Mouse (Mus musculus): ENCODE measurements around the gene Ncapg2.

Gene Ncapg2

DNA sequence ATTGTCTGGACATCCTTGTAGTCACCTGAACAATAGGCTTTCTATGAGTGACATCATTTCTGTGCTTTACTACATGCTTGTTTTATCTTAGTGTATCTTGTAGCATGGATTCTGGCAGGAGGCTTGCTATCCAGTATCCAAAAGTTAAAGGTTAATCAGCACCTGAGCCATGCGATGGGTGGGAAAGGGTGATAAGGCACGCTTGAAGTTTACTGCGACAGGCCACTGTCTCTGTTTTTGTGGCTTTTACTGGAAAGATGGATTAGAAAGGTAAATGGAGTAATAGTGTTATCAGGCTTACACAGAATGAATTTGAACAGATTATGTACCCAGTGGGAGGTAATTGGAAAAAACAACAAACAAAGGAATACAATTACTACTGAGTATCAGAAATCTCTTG lies 37.0 kb downstream of the Ncapg2 start:
- no peak for DNase-seq (ENCODE audit: low read depth)

DNA sequence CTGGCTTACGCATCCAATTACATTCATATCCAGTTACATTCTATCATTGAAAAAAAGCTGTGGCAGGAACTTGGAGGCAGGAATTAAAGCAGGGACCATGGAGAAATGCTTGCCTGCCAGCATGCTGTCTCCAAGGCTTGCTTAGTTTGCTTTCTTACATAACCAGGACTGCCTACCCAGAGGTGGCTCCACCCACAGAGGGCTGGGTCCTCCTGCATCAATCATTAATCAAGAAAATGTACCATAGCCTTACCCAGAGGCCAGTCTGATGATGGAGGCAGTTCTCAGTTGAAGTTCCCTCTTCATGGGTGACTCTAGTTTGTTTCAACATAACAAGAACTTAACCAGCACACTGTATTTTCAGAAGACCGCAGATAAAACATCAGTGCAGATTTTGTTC lies 44.3 kb downstream of the Ncapg2 start:
- no peak for DNase-seq (ENCODE audit: low read depth)

DNA sequence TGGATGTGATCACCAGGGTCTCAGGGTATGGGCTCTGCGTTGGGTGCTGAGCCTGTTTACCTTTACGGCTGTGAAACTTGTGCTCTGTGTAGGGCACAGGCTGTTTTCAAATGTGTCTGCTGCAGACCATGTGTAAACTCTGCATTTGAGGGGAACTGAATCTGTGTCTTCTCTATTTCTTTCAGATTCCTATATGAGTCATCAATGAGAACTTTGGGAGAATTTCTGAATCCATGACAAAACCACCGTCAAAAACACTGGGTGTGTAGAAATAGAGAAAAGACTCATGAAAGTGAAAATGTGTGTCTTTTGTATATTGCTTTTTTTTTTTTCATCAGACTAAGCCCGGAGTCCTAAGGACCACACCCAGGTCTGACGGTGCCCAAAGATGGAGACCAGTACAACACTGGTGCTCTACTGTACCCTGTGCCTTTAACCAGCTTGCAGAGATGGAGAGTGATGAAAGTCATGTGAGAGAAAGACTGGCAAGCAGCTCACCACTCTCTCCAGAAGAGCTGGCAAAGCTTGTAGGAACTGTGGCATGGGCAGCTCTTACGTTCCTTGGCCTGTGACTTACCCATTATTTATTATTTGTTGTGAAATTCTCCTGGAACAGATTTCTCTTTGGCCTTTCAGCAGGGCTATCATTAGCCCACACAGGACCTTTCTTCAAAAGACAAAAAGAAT lies 55.3 kb downstream of the Ncapg2 start:
- no peak for DNase-seq (ENCODE audit: low read depth)

DNA sequence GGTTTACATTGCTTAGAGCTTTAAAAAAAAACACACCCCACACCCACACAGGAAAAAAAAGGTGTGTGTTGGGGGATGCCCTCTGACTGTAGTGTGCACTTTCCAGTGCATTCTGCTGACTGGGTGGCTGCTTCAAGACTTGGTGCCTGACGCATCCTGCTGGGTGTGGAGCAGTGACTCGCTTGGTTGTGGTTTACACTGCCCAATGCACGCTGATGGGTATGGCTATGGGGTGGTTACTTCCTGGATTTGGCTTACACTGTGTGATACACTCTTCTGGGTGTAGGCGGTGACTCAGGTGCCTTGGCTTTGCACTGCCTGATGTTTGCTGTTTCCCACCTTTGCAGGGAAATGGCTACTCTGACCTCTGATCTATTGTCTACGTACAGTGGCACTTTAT lies 61.8 kb downstream of the Ncapg2 start:
- peak; percentile 70 for DNase-seq (ENCODE audit: low read depth)

DNA sequence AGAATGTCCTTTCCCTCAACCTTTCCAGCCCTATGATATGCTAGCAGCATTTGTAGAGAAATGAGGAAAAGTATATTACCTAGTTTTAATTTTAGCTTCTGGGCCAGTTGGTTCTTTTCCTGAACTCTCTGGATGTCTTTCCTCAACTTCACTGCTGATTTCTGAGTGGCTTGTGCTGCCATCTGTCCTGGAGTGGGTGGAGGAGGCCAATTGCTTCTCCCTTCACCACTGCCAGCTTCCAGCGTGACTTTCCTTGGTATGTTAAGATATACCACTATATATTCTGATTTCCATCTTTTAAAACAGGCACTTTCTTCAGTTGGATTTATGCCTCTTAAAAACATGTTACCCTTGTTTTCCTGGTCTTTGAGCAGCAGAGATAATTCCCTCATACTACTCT lies 63.1 kb downstream of the Ncapg2 start:
- no peak for DNase-seq (ENCODE audit: low read depth)

DNA sequence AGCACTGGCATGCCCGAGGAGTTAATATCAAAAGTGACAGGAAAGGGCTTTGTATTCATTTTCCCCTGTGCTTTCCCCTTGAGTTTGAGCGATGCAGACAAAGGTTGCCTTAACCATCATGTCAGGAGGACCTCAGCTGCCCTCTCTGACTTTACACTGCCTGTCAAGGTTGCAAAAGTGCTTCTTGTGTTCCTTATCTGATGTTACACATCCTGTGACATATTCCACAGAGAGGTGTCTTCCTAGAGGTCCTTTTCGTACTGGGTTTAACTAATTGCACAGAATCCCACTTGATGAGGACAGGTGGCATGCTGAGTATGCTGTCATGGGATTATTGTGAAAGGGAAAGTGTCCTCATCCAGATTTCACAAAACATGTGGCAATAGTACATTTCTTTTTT lies 63.9 kb downstream of the Ncapg2 start:
- peak; percentile 43 for DNase-seq (ENCODE audit: low read depth)

DNA sequence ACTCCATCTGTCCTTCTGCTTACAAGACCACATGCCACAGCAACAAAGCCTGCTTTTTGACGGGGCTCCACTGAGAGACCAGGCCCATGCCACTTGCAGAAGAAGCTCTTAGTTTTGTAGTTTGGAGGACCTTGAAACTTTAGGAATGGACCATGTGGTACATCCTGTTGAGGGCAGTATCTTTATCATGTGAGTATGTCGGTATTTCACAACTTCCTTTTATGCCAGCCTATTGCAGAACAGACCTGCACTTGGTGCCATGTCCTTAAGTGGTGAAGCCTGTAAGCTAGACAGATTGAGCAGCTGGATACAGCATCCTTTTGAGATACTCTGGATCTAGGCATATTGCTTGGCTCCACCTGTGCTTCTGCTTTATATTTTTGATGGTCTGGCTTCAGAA lies 68.1 kb downstream of the Ncapg2 start:
- DNase-seq (ENCODE audit: low read depth): peak; percentile 73

DNA sequence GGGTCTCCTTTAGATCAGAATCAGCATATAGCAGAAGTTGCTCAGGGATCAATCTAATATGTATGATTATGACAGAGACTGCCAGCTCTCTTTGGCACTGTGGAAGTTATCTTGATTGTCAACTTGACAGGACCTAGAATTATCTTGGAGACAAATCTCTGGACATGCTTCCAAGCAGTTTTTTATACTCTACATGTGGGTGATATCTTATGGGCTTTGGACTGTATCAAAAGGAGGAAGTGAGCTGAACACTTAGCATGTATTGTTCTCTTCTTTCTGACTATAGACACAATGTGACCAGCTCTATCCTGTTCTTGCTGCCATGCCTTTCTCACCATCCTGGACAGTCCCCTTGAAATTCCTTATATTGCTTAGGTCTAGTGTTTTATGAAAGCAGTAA lies 68.6 kb downstream of the Ncapg2 start:
- DNase-seq (ENCODE audit: low read depth): no peak

DNA sequence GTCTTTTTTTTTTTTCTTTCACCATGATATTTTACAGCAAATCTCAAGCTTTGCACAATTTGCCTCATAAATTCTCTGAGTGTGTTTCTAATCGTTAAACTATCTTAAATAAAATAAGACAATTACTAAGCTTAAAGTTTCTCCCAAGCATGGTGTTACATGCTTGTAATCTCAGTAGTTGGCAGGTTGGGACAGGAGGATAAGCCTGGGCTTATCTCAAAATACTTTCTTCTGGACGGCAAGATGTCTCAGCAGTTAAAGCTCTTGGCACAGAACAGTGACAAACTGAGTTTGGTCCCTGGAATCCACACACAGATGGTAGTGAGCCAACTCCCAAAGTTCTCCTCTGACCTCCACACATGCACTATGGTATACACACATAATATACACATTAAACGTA lies 69.5 kb downstream of the Ncapg2 start:
- DNase-seq (ENCODE audit: low read depth): no peak

DNA sequence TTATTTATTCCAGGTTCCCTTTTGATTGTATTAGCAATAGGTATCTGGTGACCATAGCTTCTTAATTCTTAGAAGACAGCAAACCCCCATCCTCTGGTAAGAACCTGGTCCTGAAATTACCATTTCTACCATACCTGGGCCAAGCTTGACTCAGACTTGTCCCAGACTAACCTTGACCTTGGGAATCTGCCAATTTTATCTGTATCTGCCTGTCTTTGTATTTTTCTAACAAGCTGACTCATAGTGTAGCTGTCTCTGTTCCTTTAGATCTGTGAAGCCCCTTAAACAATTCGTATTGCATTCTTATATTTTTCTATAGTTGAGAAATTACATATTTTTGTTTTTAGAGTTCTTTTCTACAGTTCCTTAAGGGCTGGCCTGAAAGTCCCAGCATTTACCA lies 73.6 kb downstream of the Ncapg2 start:
- peak; percentile 9 for DNase-seq (ENCODE audit: low read depth)

DNA sequence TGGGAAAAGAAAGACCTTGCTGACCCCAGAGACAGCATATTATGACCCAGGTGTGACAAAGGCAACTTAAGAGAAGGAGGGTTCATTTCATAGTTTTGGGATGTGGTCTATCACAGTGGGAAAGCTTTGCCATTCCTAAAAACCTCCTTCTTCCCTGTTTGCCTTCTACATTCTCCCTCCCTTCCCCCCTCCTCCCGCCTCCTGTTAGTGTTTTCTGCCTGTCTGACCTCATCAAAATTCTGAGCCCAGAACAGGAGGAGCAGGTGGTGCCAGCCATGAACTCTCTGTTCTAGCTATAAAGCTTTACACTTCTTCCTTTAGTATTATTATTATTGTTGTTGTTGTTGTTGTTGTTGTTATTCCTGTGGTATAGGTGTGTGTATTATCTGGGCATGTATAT lies 76.7 kb downstream of the Ncapg2 start:
- no peak for DNase-seq (ENCODE audit: low read depth)

DNA sequence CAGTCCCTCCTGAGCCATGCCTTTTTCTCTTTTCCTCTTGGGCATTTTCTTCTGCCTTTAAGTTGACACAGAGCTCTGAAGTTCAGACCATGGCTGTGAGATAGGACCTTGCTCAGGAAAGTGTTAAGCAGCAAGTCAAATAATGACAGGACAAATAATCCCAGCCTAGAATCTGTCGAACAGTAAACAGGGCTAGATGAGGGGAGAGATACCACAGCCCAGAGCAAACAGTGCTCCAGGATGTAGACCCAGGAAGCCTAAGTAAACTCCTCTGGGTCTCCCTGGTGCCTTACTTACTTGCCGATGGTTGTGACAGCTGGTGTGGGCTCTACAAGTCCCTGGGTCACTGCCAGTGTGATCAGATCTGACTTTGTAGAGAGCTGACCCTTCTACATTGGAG lies 78.4 kb downstream of the Ncapg2 start:
- DNase-seq (ENCODE audit: low read depth): no peak

DNA sequence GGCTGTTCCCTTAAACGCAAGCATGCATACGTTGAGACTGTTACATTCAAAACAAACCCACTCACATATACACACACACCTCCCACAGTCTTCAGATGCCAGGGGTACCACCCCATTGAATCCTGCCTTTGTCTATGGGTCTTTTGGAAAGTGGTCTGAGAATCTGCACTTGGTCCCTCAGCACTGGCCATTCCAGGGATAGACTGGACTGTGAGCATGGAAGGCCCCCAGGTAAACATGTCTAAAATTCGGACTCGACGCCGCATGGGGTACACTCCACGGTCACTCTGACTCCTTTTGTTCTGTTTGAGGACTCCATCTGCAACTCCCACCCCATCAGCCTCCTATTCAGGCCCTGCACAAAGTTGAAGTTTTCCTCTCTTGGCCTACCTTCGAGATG lies 79.8 kb downstream of the Ncapg2 start:
- DNase-seq (ENCODE audit: low read depth): no peak

DNA sequence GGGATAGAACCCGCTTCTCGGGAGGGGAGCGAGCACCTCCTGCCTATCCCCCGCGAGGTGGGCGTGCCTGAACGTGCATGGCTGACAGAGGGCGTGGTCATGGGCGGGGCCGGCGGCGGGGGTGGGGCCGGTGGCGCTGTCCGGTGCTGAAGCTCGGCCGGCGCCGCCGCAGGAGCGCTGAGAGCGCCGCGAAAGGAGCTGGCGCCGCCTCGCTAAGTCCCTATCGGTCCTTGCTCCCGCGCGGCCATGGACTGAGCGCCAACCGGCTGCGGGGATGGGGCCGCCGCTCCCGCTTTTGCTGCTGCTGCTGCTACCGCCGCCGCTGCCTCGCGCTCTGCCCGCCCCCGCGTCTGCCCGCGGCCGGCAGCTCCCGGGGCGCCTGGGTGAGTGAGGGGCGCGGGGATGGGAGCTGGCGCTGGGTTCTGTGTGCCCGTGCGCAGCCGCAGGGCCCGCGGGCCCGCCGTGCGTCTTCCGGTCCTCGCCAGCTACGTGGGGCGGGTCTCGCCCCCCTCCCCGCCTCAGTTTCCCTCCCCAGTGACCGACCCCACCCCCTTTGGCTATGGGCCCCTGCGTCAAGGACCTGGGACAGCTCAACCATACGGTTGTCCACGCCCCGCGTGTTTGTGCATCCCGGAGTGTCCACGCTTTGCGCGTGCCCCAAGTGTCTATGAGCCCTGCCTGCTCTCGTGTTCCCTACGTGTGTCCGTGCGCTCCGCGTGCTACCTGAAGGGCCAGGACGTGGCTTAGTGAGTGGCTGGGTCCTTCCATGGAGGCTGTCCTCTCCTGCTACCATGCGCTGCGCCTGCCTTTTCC lies 80.6 kb downstream of the Ncapg2 start, which contains the start of gene Ptprn2:
Gene Ptprn2 (plus strand): TSS at position 130 of the 813 bp plus-strand sequence.
- no peak for DNase-seq (ENCODE audit: low read depth)

DNA sequence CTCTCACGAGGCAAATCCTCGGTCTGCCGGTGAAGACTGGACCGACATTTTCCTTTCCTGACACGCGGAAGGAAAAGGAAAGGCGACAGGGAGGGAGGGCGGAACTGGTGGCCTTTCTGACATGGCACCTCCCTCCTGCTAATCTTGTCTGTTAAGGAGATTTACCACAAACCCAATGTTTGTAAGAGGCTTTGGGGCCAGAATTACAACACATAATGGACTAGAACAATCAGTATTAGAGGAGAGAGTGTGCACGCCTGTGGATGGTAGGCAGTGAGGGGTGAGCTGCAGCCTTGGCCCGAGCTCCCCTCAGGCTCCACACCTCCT lies 81.2 kb downstream of the Ncapg2 start:
- no peak for DNase-seq (ENCODE audit: low read depth)

DNA sequence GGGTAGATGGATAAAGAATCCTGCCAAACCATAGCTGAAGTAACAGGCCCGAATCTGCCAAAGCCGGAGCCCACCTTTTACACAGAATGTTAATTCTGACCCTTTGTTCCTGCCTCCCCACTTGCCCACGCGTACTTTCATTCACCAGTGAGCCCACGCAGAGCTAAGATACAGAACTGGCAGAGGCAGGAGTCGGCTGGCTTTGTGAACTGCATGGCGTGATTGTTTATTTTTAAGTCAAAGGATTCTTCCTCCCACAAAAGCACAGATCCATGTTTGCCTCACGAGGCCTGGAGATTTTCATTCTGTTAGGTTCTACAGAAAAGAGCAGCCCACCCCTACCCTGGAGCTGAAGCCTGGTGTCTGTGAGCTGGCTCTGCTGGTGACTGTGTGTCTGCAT lies 83.6 kb downstream of the Ncapg2 start:
- DNase-seq (ENCODE audit: low read depth): no peak

DNA sequence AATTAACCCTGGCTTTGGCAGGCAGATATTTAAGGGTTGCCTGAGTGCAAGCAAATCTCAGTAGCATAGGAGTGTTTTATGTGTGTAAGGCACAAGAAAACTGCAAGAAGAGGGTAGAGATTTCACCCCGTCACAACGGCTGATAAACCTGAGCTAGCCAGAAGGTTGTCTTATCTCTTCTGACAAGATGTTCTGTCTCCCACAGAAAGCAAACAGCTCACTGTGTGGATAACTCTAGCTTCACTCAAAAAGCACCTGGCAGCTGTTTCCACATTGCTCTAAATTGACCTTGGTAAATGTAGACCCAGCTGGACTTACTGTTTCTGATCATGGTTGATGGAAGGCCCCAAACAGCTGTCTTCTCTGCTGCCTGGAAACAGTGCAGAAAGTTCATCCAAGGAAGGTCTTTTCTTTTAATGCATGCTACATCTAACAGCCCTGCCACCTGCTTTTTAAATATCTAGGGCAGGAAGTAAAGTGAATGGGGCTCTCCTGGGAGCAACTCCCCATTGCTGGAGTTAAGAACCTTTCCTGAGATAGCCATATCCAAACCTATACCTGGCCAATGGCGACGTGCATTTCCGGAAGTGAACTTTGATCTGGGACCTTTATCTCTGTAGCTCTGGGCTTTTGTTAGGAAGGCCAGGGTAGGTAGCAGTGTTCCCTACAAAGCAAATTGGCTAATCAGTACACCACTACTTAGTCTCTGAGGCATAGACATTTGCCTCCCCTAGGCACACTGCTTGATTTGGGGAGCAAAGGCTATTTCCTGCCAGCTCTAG lies 85.6 kb downstream of the Ncapg2 start:
- DNase-seq (ENCODE audit: low read depth): no peak

DNA sequence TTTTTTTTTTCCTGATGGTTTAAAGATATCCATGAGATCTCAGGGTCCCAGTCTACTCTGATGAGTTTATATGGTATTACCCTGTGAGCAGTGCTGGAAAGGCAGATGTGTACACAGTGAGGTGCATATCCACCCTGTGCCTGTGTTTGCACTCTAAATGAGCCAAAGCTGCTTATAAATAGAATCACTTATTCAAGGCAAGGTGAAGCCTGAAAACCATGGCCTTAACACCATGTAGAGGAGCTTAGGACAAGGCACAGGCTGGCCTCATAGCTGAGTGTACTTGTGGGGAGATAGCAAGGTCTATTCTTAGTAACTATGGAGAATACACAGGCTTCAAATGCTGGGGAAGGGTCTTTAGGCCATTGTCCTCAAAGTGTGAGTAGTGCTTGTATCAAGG lies 93.5 kb downstream of the Ncapg2 start:
- no peak for DNase-seq (ENCODE audit: low read depth)

DNA sequence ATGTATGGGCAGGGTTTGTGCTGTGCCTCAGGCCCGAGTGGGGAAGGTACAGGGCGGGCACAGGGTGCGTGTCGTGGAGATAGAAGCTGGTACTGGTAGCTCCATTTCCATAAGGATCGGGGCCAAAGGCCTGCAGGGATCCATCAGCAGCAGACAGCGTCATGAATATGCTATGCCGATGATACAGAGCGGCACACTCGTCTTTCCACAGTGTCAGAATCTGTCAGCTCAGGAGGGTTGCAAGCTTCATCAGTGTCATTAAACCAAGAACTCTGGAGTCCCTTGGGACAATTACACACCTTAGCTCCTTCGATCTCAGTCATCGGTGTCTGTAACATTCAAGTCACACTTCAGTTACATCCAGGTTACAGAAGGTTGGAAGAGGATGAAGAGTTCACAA lies 95.5 kb downstream of the Ncapg2 start:
- no peak for DNase-seq (ENCODE audit: low read depth)

DNA sequence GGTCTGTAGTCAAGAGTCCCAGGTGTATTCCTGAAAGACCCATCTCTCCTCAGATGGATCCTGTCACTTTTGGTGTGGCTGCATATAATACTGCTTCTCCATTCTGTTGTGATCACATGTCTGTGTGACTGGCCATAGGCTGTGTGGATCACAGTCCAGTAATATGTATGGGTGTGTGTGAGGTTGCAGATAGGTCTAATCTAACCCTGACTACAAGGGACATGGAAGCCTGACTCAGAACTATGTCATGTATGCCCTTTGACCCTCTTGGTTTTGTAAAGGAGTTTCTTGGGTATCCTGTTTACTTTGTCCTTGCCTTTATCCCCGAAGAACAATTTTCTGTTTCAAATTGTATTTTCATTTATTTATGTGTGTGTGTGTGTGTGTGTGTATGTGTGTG lies 107.3 kb downstream of the Ncapg2 start:
- DNase-seq (ENCODE audit: low read depth): no peak

All from 416B (cell line).